Mouse (Mus musculus) embryonic facial prominence, embryonic 15.5 days (tissue): ENCODE data around the gene Spin1. TPM values are rescaled to one million over a fixed set of nuclear protein-coding genes. Genes with fewer than 3 reads are reported as not detected.
"Not testable (repeated sequence)": the region's sequence is repeated elsewhere in the genome, so short reads cannot be mapped to it uniquely, and the experiment has no call there.

Experiments used
- ATAC-seq: fragments of 200-750 bp; cut with Nextera tagmentation; 2 replicates; pipeline ENCODE4 v1.8.0; 2017; ENCODE audit warnings: low read depth, moderate TSS enrichment; ENCODE audit not compliant: insufficient number of reproducible peaks, low FRiP score, low TSS enrichment
- H3K27ac ChIP-seq: fragments of 300-500 bp; sonication (generic); replicated peaks from 2 replicates; pipeline ENCODE4 v1.5.1; 2015; ENCODE audit warnings: mild to moderate bottlenecking, inconsistent platforms
- H3K27me3 ChIP-seq: fragments of 300-500 bp; sonication (generic); 2 replicates; pipeline ENCODE4 v1.6.1; 2015; ENCODE audit warnings: inconsistent platforms
- H3K36me3 ChIP-seq: fragments of 300-500 bp; sonication (generic); 2 replicates; pipeline ENCODE4 v1.6.1; 2015; ENCODE audit warnings: mild to moderate bottlenecking, inconsistent platforms
- H3K4me1 ChIP-seq: fragments of 300-500 bp; sonication (generic); 2 replicates; pipeline ENCODE4 v1.6.1; 2015; ENCODE audit warnings: inconsistent platforms
- H3K4me2 ChIP-seq: fragments of 300-500 bp; sonication (generic); replicated peaks from 2 replicates; pipeline ENCODE4 v1.6.1; 2015; ENCODE audit warnings: mild to moderate bottlenecking, inconsistent platforms
- H3K4me3 ChIP-seq: fragments of 300-500 bp; sonication (generic); replicated peaks from 2 replicates; pipeline ENCODE4 v1.5.1; 2015; ENCODE audit warnings: mild to moderate bottlenecking, inconsistent platforms
- H3K9ac ChIP-seq: fragments of 300-500 bp; sonication (generic); 2 replicates; pipeline ENCODE4 v1.6.1; 2015; ENCODE audit warnings: inconsistent platforms
- H3K9me3 ChIP-seq: fragments of 300-500 bp; sonication (generic); replicated peaks from 2 replicates; pipeline ENCODE4 v1.6.1; 2016; ENCODE audit warnings: inconsistent platforms
- WGBS: fragments of 180-500 bp; shearing (Covaris S2); methylation state at CpG from one replicate; pipeline ENCODE4 v1.1.7; 2015; 5-methylcytosine and 5-hydroxymethylcytosine counted together
- polyA plus RNA-seq: library from polyadenylated mRNA; unstranded; fragments of >200 nt; fragmentation: Nextera tagmentation; extraction: Ambion mirVana; gene quantifications from 2 replicates; pipeline ENCODE4 v1.2.1, GENCODE M21; 2015

Gene Spin1
- polyA plus RNA-seq, 1 experiment from 2014 or later: 87.6 TPM

DNA sequence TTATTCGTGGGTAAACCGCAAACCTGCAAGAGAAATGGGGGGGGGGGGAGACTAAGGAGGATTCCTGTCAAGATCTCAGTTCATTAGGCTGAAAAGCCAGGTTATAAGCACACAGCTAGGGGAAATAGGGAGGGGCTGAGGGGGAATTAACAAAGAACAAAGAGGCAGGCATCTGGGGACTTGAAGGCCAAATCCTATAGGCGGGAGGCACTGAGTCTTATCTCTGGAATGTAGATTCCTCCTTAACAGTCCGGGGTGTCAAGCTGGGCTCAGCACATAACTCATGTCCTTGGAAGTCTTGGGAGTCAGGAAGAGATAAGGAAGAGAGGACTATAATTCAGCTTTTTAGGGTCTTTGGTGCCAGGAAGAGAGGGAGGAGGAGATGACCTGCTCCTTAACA is 13.7 kb downstream of the Spin1 start:
- Histone ChIP-seq H3K9me3 (0 out of 2 replicates have a peak, but pooled peaks cover 12% of the 10 kb centered on the region), H3K36me3 (peaks cover 33% of the 10 kb centered on the region)
- 55% methylated on average over 4 of the region's 4 CpGs for WGBS
- H3K27ac ChIP-seq, ATAC-seq, H3K4me1 ChIP-seq, H3K27me3 ChIP-seq, H3K9ac ChIP-seq, H3K4me3 ChIP-seq, H3K4me2 ChIP-seq: not testable (repeated sequence)

- Histone ChIP-seq H3K4me1 (peaks cover 14% of the 10 kb centered on the region), H3K27ac (no peak overlapping the region), H3K27me3 (no peaks in the 10 kb centered on the region), H3K4me2 (no peak overlapping the region), H3K9ac (no peak overlapping the region), H3K4me3 (no peak overlapping the region), H3K36me3 (peaks cover 21% of the 10 kb centered on the region), H3K9me3 (0 out of 2 replicates have a peak, but pooled peaks cover 7% of the 10 kb centered on the region)
- 64% methylated on average over 3 of the region's 3 CpGs for WGBS
- ATAC-seq: no peak
Measured at GRCm38 (mm10) chr13:51115762-51116161, 15.1 kb downstream of the Spin1 start.

DNA sequence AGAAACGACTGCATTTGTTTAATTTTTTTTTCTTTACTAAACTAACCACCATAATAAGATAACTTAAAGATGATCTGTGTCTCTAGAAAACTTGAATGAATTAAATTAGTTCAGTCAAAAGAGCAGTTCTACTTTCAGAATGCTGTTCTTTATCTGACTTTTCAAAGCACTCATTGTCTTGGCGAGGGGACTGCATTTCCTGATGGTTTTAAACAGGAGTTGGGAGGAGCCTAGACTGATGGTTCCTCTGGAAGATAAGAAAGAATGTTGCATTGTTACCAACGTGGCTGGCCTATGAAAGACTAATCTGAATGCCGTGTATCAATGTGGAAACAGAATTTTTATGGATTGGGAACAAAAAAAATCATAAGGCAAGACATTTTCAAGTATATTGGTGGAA is 20.1 kb downstream of the Spin1 start:
- Histone ChIP-seq H3K36me3 (0 out of 2 replicates have a peak, but pooled peaks cover 3% of the 10 kb centered on the region), H3K27me3 (no peaks in the 10 kb centered on the region), H3K27ac (no peak overlapping the region), H3K4me3 (no peak overlapping the region), H3K9ac (no peak overlapping the region), H3K4me1 (peaks cover 36% of the 10 kb centered on the region), H3K9me3 (no peaks in the 10 kb centered on the region), H3K4me2 (no peak overlapping the region)
- 13% methylated on average over 4 of the region's 4 CpGs for WGBS
- no peak for ATAC-seq

DNA sequence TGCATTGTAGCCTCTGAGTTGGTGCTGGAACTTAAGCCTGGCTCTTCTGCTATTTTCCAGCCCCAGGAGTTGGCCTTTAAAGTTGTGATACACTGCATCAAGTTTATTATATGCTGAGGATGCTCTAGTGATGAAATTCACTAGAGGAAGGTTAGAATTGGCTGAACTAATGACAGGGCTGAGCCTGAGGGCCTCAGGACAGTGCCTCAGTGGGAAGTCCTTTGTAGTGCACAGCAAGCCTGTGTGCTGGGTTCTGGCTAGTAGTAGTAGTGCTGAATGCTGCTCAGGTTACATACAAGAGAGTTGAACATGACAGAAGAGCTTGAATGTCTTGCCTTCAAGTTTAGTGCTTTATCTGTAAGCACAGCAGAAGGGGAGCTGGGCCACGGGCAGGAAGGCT is 21.3 kb downstream of the Spin1 start:
- ATAC-seq: no peak
- 26% methylated on average over 1 of the region's 1 CpGs for WGBS
- no peak overlapping the region for H3K4me3 ChIP-seq
- H3K4me2 ChIP-seq: no peak overlapping the region
- H3K9me3 ChIP-seq: no peaks in the 10 kb centered on the region
- H3K4me1 ChIP-seq: peaks cover 36% of the 10 kb centered on the region
- H3K9ac ChIP-seq: no peak overlapping the region
- H3K27me3 ChIP-seq: no peaks in the 10 kb centered on the region
- peak overlapping the region; percentile 17; the same call in 1 of the 2 replicates for H3K27ac ChIP-seq
- 0 out of 2 replicates have a peak, but pooled peaks cover 3% of the 10 kb centered on the region for H3K36me3 ChIP-seq

- 56% methylated on average over 8 of the region's 8 CpGs for WGBS
- Histone ChIP-seq H3K9me3 (no peaks in the 10 kb centered on the region), H3K4me1 (peaks cover 36% of the 10 kb centered on the region), H3K36me3 (peaks cover 5% of the 10 kb centered on the region; the same call in 1 of the 2 replicates), H3K4me2 (no peak overlapping the region), H3K4me3 (no peak overlapping the region), H3K27me3 (no peaks in the 10 kb centered on the region), H3K9ac (no peak overlapping the region), H3K27ac (no peak overlapping the region)
- no peak for ATAC-seq
Measured at GRCm38 (mm10) chr13:51122771-51123170, 22.1 kb downstream of the Spin1 start.

GRCm38 (mm10) chr13:51125357-51125756 is 24.7 kb downstream of the Spin1 start:
- Histone ChIP-seq H3K27me3 (no peaks in the 10 kb centered on the region), H3K36me3 (peaks cover 16% of the 10 kb centered on the region), H3K9me3 (no peaks in the 10 kb centered on the region), H3K9ac (no peak overlapping the region), H3K27ac (no peak overlapping the region), H3K4me3 (no peak overlapping the region), H3K4me2 (no peak overlapping the region), H3K4me1 (peaks cover 24% of the 10 kb centered on the region)
- no peak for ATAC-seq
- 67% methylated on average over 8 of the region's 8 CpGs for WGBS

DNA sequence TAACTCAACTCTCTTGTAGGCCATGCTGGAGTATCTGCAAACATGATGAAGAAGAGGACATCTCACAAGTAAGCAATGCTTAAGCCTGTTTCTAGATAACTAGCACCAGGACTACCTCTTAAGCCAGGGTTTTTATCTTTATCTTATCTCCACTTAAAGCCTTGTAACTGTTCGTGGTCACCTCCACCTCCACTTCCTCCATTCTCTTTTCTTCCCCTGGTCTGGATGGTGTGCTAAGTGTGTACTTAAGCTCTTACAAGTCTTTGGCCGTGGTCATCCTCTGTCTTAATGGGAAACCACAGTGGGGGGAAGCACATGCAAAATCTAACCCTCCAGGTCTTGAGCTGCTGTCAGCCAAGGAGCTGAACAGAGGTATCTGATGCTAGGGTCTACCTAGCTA is 27.2 kb downstream of the Spin1 start:
- no peak for ATAC-seq
- H3K36me3 ChIP-seq: peaks cover 24% of the 10 kb centered on the region
- no peak overlapping the region for H3K4me2 ChIP-seq
- no peaks in the 10 kb centered on the region for H3K9me3 ChIP-seq
- no peak overlapping the region for H3K27ac ChIP-seq
- H3K9ac ChIP-seq: no peak overlapping the region
- 86% methylated on average over 2 of the region's 2 CpGs for WGBS
- peaks cover 3% of the 10 kb centered on the region for H3K4me1 ChIP-seq
- H3K4me3 ChIP-seq: no peak overlapping the region
- no peaks in the 10 kb centered on the region for H3K27me3 ChIP-seq

- H3K27me3 ChIP-seq: no peaks in the 10 kb centered on the region
- peaks cover 27% of the 10 kb centered on the region for H3K36me3 ChIP-seq
- no peak overlapping the region for H3K4me3 ChIP-seq
- H3K4me2 ChIP-seq: no peak overlapping the region
- no peaks in the 10 kb centered on the region; the same call in 1 of the 2 replicates for H3K4me1 ChIP-seq
- ATAC-seq: no peak
- no peaks in the 10 kb centered on the region for H3K9me3 ChIP-seq
- H3K9ac ChIP-seq: no peak overlapping the region
- H3K27ac ChIP-seq: no peak overlapping the region
- WGBS: 74% methylated on average over 7 of the region's 7 CpGs
Measured at GRCm38 (mm10) chr13:51128417-51128816, 27.7 kb downstream of the Spin1 start.

- H3K9ac ChIP-seq: no peak overlapping the region
- no peaks in the 10 kb centered on the region for H3K9me3 ChIP-seq
- H3K36me3 ChIP-seq: peaks cover 34% of the 10 kb centered on the region
- no peak for ATAC-seq
- H3K4me1 ChIP-seq: no peaks in the 10 kb centered on the region
- no peak overlapping the region for H3K27ac ChIP-seq
- H3K4me2 ChIP-seq: no peak overlapping the region
- no peak overlapping the region for H3K4me3 ChIP-seq
- no peaks in the 10 kb centered on the region for H3K27me3 ChIP-seq
- 78% methylated on average over 10 of the region's 10 CpGs for WGBS
Measured at GRCm38 (mm10) chr13:51131179-51131578, 30.5 kb downstream of the Spin1 start.

DNA sequence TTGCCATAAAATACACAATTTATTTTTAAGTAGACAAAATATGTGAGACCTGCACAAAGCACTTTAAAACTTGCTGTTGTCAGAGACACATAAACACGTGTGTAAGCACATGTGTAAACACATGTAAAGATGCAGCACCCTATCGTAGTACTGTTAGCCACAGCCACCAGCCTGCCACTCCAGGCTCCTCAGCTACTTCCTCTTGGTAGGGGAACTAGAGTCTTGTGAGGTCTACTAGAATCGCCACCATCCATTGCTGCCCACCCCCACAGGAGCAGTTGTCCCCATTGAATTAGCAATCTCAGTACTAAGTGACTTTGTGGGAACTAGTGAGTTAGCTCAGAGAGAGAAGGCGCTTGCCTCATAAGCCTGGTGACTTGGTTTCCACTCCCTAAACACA is 35.6 kb downstream of the Spin1 start:
- H3K9me3 ChIP-seq: no peaks in the 10 kb centered on the region
- H3K4me3 ChIP-seq: no peak overlapping the region
- H3K4me1 ChIP-seq: peaks cover 10% of the 10 kb centered on the region
- no peaks in the 10 kb centered on the region for H3K27me3 ChIP-seq
- H3K9ac ChIP-seq: no peak overlapping the region
- ATAC-seq: no peak
- H3K36me3 ChIP-seq: peaks cover 29% of the 10 kb centered on the region
- H3K4me2 ChIP-seq: no peak overlapping the region
- WGBS: 82% methylated on average over 4 of the region's 4 CpGs
- no peak overlapping the region for H3K27ac ChIP-seq

DNA sequence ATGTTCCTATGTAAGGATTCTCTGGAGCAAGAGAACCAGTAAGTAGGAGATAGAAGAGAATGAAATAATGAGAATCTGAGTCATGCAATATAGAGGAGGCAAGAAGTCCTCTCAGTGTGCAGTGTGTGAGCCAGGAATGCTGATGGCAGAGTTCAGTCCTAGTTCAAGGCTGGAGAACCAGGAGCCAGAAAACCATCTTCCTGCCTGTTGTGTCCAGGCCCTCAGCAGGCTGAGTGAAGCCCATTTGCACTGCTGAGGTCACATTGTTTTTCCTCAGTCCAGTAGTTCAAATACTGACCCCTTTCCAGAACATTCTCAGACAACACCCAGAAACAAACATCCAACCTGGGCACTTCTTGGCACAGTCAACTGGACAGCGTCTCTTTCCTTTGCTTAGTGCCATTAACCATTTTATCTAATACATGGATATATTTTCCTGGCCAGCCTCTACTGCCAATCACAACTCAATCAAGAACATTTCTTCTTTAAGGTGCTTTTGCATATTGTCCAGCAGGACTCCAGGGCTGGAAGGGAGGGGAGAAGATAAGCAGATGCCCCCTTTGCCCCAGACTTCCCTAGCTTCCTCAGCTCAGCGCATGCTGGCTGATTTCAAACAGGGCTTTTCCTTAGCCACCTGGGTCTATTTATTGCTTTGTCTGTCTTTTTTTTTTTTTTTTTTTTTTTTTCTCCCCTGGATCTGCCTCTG is 36.5 kb downstream of the Spin1 start:
- Histone ChIP-seq H3K36me3 (peaks cover 31% of the 10 kb centered on the region), H3K27me3 (no peaks in the 10 kb centered on the region), H3K4me2 (no peak overlapping the region), H3K4me1 (peaks cover 10% of the 10 kb centered on the region), H3K9me3 (no peaks in the 10 kb centered on the region), H3K9ac (no peak overlapping the region), H3K27ac (no peak overlapping the region), H3K4me3 (no peak overlapping the region)
- ATAC-seq: no peak; the same call in 1 of the 2 replicates
- 61% methylated on average over 2 of the region's 2 CpGs for WGBS

- no peak for ATAC-seq
- Histone ChIP-seq H3K27ac (no peak overlapping the region), H3K36me3 (peaks cover 31% of the 10 kb centered on the region)
Measured at GRCm38 (mm10) chr13:51137702-51138031, 37.0 kb downstream of the Spin1 start.

More at GRCm38 (mm10) chr13:51137702-51138031, 37.0 kb downstream of the Spin1 start:
- no peaks in the 10 kb centered on the region for H3K9me3 ChIP-seq
- no peak overlapping the region for H3K4me2 ChIP-seq
- H3K4me1 ChIP-seq: peaks cover 10% of the 10 kb centered on the region
- no peaks in the 10 kb centered on the region for H3K27me3 ChIP-seq
- no peak overlapping the region for H3K4me3 ChIP-seq
- H3K9ac ChIP-seq: no peak overlapping the region
